Mouse (Mus musculus) frontal cortex, postnatal 25 days (tissue): ENCODE results near the gene Xrcc6.

ENCODE experiments used
- DNase-seq, 2 experiments: peaks; one replicate each; pipeline ENCODE4 v3.0.0; 2022; ENCODE audit warnings: low spot score in 2 of 2

The Xrcc6 gene

DNA sequence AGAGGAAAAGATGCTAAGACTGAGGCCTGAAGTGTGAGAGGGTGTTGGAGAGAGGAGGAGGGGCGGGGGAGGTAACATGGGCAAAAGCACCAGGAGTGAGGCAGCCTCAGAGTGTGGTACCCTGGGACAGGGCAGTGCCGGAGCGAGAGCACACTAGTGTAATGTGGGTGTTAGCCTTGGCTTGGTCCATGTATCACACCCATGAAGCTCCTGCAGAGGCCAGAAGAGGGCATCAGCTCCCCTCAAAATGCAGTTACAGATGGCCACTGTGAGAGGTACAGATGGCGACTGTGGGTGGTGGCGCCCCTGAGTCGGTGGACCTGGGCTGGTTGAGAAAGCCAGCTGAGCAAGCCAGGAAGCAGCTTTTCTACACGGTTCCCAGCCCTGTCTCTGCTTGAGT is 93.5 kb downstream of the Xrcc6 start:
- peak in 1 of 2 experiments; percentile 25 for DNase-seq

DNA sequence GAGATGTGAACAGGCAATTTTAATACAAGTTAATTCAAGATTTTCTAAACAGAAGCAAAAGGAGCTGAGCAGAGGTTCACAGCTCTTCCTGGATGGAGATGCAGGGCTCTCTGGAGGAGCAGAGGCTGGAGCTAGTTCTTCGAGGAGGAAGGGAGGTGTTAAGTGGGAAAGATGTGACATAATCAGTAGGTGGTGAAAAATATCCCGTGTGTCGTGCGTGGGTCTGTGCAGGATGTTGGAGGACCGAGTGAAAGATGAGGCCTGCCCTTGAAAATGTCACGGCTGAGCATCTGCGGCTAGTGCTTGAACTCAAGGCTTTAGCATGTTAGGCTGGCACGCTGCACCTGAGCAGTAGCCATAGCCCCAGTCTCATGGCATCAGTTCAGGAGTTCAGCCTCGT is 98.0 kb downstream of the Xrcc6 start:
- DNase-seq, result no peak

DNA sequence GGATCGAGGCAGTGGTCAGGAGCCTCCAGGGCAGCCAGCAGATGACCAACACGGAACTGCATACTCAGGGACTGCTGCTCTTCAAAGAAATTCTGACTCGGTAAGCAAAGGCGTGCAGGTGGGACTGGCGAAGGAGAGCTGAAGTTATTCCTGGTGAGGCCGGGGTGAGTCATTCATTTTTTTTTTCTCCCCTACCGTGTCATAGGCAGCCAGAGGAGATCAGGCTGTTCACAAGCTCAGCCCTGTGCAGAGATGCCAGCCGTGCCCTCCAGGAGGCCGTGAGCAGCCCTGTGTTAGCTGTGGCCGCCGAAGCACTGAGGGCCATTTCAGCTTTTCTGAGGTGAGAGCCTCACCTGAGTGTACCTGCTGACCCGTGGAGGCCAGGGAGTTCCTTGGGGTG is 98.5 kb downstream of the Xrcc6 start:
- no peak for DNase-seq

DNA sequence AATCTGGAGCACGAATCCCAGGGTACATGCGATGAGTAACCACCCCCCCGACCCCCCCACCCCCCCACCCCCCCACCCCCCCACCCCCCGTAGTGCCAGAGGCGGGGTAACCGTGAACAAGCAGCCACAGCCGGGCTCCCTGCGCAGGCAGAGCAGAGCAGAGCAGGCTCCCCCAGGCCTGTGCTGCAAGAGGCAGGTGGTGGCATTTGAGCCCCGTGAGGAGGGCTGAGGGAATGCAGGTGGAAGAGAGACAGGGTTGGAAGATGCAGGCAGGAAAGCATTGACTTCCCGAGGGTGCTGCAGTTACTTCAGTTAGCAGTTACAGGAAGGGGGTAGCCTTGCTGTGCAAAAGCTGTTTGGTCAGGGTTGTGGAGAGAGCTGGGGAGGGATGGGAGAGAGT is 99.6 kb downstream of the Xrcc6 start:
- DNase-seq, result no peak
